Mouse (Mus musculus) heart, embryonic 11.5 days (tissue): Measurements from ENCODE around the gene Pskh1. TPM values are rescaled to one million over a fixed set of nuclear protein-coding genes. Genes with fewer than 3 reads are reported as not detected.

Experiments
- ATAC-seq: fragments of 200-750 bp; cut with Nextera tagmentation; replicated peaks from 2 replicates; pipeline ENCODE4 v1.8.0; 2017; ENCODE audit warnings: moderate library complexity; ENCODE audit not compliant: insufficient number of reproducible peaks, low FRiP score, low TSS enrichment
- H3K27ac ChIP-seq: fragments of 300-500 bp; sonication (generic); 2 replicates; pipeline ENCODE4 v1.5.1; 2014; ENCODE audit warnings: mild to moderate bottlenecking, low read depth, low read length
- H3K27me3 ChIP-seq: fragments of 300-500 bp; sonication (generic); 2 replicates; pipeline ENCODE4 v1.6.1; 2014; ENCODE audit warnings: mild to moderate bottlenecking, low read length, mixed read lengths; ENCODE audit not compliant: control insufficient read depth, insufficient read depth
- H3K36me3 ChIP-seq: fragments of 300-500 bp; sonication (generic); 2 replicates; pipeline ENCODE4 v1.6.1; 2014; ENCODE audit warnings: mild to moderate bottlenecking, low read length, moderate library complexity, mixed read lengths; ENCODE audit not compliant: control insufficient read depth, insufficient read depth
- H3K4me1 ChIP-seq: fragments of 300-500 bp; sonication (generic); 2 replicates; pipeline ENCODE4 v1.6.1; 2014; ENCODE audit warnings: low read length; ENCODE audit not compliant: control insufficient read depth, insufficient read depth
- H3K4me2 ChIP-seq: fragments of 300-500 bp; sonication (generic); 2 replicates; pipeline ENCODE4 v1.6.1; 2014; ENCODE audit warnings: mild to moderate bottlenecking, moderate library complexity
- H3K4me3 ChIP-seq: fragments of 300-500 bp; sonication (generic); 2 replicates; pipeline ENCODE4 v1.5.1; 2014; ENCODE audit warnings: low read depth, low read length
- H3K9ac ChIP-seq: fragments of 300-500 bp; sonication (generic); 2 replicates; pipeline ENCODE4 v1.6.1; 2014; ENCODE audit warnings: mild to moderate bottlenecking, low read depth, low read length, moderate library complexity
- H3K9me3 ChIP-seq: fragments of 300-500 bp; sonication (generic); replicated peaks from 2 replicates; pipeline ENCODE4 v1.6.1; 2016; ENCODE audit warnings: low read length; ENCODE audit not compliant: control insufficient read depth
- WGBS: fragments of 180-500 bp; shearing (Covaris S2); extraction: QIAGEN DNeasy Blood & Tissue Kit; methylation state at CpG from one replicate; pipeline ENCODE4 v1.1.7; 2014; ENCODE audit not compliant: insufficient replicate concordance; 5-methylcytosine and 5-hydroxymethylcytosine counted together
- polyA plus RNA-seq: library from polyadenylated mRNA; unstranded; fragments of >200 nt; fragmentation: Nextera tagmentation; extraction: Ambion mirVana; gene quantifications from 2 replicates; pipeline ENCODE4 v1.2.1, GENCODE M21; 2014

Gene Pskh1
- polyA plus RNA-seq, 1 experiment from 2014 or later = 14.7 TPM

DNA sequence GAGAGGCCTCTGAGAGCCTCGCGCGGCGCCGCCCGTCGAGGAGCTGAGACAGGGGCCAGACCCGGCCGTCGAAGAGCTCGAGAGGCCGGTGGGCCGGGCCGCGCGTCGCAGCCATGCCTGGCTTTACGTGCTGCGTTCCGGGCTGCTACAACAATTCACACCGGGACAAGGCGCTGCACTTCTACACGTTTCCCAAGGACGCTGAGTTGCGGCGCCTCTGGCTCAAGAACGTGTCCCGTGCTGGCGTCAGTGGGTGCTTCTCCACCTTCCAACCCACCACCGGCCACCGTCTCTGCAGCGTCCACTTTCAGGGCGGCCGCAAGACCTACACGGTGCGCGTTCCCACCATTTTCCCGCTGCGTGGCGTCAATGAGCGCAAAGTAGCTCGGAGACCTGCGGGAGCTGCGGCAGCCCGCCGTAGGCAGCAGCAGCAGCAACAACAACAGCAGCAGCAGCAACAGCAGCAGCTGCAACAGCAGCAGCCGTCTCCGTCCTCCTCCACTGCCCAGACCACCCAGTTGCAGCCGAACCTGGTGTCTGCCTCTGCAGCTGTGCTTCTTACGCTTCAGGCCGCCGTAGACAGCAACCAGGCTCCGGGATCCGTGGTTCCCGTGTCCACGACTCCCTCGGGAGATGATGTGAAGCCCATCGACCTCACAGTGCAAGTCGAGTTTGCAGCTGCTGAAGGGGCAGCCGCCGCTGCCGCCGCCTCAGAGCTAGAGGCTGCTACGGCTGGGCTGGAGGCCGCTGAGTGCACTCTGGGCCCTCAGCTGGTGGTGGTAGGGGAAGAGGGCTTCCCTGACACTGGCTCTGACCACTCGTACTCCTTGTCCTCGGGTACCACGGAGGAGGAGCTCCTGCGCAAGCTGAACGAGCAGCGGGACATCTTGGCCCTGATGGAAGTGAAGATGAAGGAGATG is 44.7 kb upstream of the Pskh1 start:
- Histone ChIP-seq H3K4me3 (peak overlapping the region; percentile 83), H3K4me2 (peak overlapping the region; percentile 99), H3K27ac (peak overlapping the region; percentile 86), H3K36me3 (no peaks in the 10 kb centered on the region), H3K9ac (peak overlapping the region; percentile 90), H3K4me1 (peaks cover 33% of the 10 kb centered on the region), H3K27me3 (no peaks in the 10 kb centered on the region), H3K9me3 (no peaks in the 10 kb centered on the region)
- peak; percentile 48 for ATAC-seq
- under 1% methylated on average over 68 of the region's 71 CpGs for WGBS

DNA sequence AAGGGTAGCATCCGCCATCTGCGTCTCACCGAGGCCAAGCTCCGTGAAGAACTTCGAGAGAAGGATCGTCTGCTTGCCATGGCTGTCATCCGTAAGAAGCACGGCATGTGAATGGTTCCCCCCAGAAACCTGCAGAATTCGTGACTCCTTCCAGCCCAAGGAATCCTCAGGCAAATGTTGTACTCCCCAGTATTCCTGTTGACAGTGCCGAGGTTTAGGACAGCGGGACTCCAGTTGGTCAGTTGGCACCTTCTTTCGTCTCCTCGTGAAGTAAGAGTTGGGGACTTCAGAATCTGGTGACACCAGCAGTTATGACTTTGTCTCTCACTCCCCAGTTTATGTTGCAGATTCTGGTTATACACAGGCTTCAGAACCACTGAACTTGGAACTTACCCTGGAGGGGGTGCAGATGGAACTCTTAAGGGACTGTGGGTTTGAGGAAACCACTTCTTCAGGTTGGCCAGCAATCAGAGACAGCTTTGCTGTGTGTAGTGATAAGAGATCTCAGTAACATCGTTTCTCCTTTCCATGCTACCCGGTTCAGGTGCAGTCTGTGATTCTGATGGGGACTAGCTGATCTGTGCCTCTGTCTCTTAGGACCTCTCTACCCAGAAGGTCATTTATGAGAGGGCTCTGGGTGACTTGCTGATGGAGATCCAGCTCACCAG is 43.9 kb upstream of the Pskh1 start:
- ATAC-seq = no peak
- Histone ChIP-seq H3K9ac (peak overlapping the region; percentile 90), H3K4me3 (peak overlapping the region; percentile 83), H3K4me2 (peak overlapping the region; percentile 99), H3K27me3 (no peaks in the 10 kb centered on the region), H3K36me3 (no peaks in the 10 kb centered on the region), H3K4me1 (peaks cover 29% of the 10 kb centered on the region), H3K27ac (no peak overlapping the region), H3K9me3 (no peaks in the 10 kb centered on the region)
- WGBS = 15% methylated on average over 15 of the region's 15 CpGs

DNA sequence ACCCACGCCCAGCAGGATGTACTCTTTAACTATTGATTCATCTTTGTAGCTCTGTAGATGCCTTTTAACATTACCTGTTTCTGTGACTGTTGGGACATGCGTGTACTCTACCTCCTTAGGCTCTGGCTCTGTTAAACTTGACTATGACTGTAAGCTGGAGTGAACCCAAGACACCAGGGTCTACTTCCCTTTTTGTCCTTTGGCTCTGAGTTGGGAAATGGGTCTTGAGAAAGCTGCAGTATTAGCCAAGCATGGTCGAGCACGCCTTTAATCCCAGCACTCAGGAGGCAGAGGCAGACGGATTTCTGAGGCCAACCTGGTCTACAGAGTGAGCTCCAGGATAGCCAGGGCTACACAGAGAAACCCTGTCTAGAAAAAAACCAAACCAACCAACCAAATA is 41.7 kb upstream of the Pskh1 start:
- ATAC-seq = no peak
- no peak overlapping the region for H3K4me2 ChIP-seq

DNA sequence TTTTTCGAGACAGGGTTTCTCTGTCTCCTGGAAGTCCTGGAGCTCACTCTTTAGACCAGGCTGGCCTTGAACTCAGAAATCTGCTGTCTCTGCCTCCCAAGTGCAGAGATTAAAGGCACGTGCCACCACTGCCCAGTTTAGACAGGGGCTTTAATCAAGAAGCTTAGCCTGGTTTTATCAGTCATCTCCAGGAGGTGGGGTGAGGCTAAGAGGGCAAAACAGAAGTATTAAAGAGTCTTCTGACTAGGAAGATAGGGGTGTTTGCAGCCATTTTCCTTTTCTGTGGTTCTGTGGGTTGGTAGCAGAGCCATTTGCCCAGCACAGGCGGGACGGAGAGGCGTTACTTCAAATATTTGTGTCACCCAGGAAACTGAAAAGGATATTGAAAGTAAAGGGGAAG is 40.9 kb upstream of the Pskh1 start:
- H3K9me3 ChIP-seq = no peaks in the 10 kb centered on the region
- H3K27ac ChIP-seq = peak overlapping the region; percentile 92
- peak overlapping the region; percentile 98 for H3K9ac ChIP-seq
- no peak for ATAC-seq
- no peaks in the 10 kb centered on the region for H3K27me3 ChIP-seq
- H3K4me3 ChIP-seq = peak overlapping the region; percentile 96; the same call in 1 of the 2 replicates
- no peaks in the 10 kb centered on the region for H3K36me3 ChIP-seq
- 61% methylated on average over 5 of the region's 5 CpGs for WGBS
- H3K4me1 ChIP-seq = peaks cover 44% of the 10 kb centered on the region
- peak overlapping the region; percentile 88 for H3K4me2 ChIP-seq

More for the DNA sequence above, 41.7 kb upstream of the Pskh1 start:
- H3K36me3 ChIP-seq = no peaks in the 10 kb centered on the region
- no peak overlapping the region for H3K27ac ChIP-seq
- no peak overlapping the region for H3K9ac ChIP-seq
- no peaks in the 10 kb centered on the region for H3K9me3 ChIP-seq
- WGBS = 87% methylated on average over 5 of the region's 5 CpGs
- peaks cover 40% of the 10 kb centered on the region for H3K4me1 ChIP-seq
- no peak overlapping the region for H3K4me3 ChIP-seq
- H3K27me3 ChIP-seq = no peaks in the 10 kb centered on the region

DNA sequence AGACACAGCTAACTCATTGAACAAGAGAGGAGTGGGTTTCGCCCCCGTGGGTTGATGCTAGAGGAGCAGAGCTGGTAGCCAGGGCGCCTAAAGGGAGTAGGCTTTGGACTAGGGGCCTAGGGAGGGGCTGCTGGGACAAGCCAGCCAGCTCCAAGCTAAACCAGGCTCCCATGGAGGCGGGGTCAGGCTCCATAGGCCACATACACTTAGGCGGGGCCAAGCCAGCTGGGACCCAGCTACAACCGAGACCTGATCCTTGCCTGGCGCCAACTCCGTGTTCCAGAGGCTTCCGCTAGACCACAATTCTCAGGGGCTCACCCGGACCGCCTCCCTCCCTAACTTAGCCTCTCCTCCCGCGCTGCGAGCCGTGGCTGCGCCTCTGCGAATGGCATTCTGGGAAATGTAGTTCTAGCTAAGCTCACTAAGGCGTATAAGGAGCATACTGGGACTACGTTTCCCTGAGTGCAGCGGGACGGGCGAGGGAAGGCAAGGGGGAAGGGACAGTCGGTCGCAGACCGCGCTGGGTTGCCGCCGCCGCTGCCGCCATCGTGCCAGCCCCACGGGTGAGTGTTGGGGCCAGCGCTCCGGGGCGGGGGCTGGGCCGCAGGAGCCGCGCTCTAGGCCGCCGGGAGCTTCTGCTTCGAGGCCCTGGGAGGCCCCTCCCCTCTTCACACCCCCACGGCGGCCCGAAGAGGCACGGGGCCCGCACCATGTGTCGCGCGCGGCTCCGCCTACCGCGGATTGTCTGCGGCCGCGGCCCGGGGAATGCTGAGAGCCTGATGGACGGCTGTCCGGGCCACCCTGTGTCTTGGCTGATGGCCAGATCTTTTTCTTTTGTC is 39.9 kb upstream of the Pskh1 start, which contains the start of gene Nutf2:
Gene Nutf2 (plus strand): TSS at position 438 of the 839 bp plus-strand sequence.
- peaks cover 45% of the 10 kb centered on the region for H3K4me1 ChIP-seq
- under 1% methylated on average over 55 of the region's 59 CpGs for WGBS

DNA sequence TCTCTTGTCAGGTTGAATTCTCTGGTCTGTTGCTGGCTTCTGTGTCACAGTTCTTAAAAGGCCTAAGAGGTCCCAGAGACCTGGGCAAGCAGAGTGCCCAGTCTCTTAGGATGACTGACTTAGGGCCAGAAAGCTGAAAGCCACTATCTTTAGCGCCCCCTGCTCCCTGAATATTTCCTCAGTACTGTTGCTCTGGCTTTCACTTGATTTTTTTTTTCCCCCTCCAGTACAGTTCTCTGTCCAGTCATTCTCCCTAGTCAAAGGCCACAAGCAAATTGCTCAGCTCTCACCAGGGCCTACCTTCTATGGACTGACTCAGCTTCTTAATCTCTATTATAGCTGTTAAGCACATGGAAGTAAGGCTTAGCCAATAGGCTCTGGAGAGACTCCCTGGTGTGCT is 38.3 kb upstream of the Pskh1 start:
- Histone ChIP-seq H3K36me3 (peaks cover 9% of the 10 kb centered on the region; the same call in 1 of the 2 replicates), H3K9ac (peak overlapping the region; percentile 98), H3K27me3 (no peaks in the 10 kb centered on the region), H3K4me3 (peak overlapping the region; percentile 96), H3K9me3 (no peaks in the 10 kb centered on the region), H3K4me1 (peaks cover 30% of the 10 kb centered on the region), H3K4me2 (peak overlapping the region; percentile 88), H3K27ac (peak overlapping the region; percentile 92; the same call in 1 of the 2 replicates)
- 14% methylated on average over 1 of the region's 1 CpGs for WGBS
- no peak for ATAC-seq

More for the DNA sequence above, 39.9 kb upstream of the Pskh1 start, which contains the start of gene Nutf2:
- Histone ChIP-seq H3K27ac (peak within 1 kb of the TSS; percentile 92), H3K4me2 (peak within 1 kb of the TSS; percentile 88), H3K9ac (peak within 1 kb of the TSS; percentile 98), H3K9me3 (no peaks in the 10 kb centered on the region), H3K36me3 (no peaks in the 10 kb centered on the region), H3K27me3 (no peaks in the 10 kb centered on the region), H3K4me3 (peak within 1 kb of the TSS; percentile 96)
- ATAC-seq = peak; percentile 96

DNA sequence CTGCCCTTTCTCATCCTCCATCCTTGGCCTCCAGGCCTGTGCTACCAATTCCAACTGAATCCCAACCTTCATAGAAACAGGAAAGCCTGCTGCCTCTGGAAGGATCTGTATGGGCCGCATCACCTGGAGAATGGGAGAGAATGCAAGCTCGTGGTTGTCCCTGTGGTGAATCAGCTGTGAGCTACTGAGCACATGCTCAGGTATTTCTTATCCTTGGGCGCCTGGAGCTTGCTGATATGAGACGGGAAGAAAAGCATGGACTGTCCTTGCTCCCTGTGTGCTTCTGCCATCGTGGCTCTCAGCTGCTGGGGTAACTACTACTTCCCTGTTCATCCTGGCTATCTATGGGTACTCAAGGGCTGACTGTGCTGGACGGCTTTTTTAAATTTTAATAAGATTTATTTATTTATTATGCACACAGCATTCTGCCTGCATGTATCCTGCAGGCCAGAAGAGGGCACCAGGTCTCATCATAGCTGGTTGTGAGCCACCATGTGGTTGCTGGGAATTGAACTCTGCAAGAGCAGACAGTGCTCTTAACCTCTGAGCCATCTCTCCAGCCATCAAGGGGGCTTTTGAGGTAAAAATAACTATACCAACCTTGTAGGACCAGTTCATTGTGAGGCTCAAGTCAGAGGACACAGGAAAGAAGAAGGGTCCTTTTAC is 33.7 kb upstream of the Pskh1 start:
- H3K36me3 ChIP-seq = peaks cover 27% of the 10 kb centered on the region
- WGBS = 72% methylated on average over 6 of the region's 6 CpGs

More for the DNA sequence above, 33.7 kb upstream of the Pskh1 start:
- Histone ChIP-seq H3K4me3 (no peak overlapping the region), H3K9me3 (no peaks in the 10 kb centered on the region), H3K9ac (no peak overlapping the region), H3K27me3 (no peaks in the 10 kb centered on the region), H3K4me2 (no peak overlapping the region), H3K27ac (no peak overlapping the region), H3K4me1 (peaks cover 21% of the 10 kb centered on the region)
- ATAC-seq = no peak
